Mouse (Mus musculus): ENCODE measurements around the gene Atg16l2.

DNA sequence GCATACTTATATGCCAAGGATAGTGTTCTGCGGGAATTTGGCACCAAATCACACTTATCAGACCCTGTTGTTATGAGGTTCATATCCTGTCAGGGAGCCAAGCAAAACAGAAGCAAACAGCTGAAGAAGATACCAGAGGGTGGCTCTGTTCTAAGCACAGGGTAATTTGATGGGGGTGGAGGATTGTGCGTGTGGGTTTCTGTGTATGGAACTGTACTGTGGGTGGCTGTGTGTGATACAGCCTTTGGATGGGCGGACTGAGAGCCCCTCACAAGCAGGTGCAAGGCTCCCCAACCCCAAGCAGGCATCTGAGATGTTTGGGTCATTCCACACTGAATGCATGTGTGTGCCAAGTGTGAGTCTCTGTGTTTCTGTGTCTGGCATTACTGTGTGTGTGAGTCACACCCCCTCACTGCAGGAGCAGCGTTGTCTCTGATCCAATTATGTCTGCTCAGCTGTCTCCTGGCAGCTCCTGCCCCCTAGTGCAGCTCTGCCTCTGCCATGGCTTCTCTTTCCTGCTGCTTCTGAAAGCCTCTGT is 26.6 kb upstream of the Atg16l2 start:
- TF ChIP-seq CTCF (IDR thresholded peaks at IDR 0.05; ENCODE audit: insufficient read depth, low read length) (no peak), POLR2A (IDR thresholded peaks at IDR 0.05; ENCODE audit: borderline replicate concordance, extremely low read depth, low read depth, low read length) (no peak)

All from lung, adult 2 months (tissue).